Mouse (Mus musculus): ENCODE results near the gene Cd274.

Cd274 gene

DNA sequence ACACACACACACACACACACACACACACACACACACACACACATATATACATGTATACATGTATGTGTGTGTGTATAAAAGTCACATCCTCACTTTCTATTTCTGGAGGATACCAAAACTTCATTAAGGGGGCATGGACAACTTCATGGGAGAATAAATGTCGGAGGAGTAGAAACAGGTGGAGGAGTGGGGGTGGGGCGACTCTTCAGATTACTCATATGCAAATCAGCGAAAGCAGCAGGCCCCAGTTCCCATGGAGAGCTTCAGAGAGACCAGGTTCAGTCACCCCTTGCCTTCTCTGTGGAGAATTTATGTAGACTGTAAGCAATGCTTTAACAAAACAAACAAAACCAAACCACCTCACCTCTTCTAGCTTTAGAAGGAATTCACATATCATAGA, 2.1 kb upstream of the Cd274 start:
- 39% methylated on average over 3 of the region's 3 CpGs for WGBS

DNA sequence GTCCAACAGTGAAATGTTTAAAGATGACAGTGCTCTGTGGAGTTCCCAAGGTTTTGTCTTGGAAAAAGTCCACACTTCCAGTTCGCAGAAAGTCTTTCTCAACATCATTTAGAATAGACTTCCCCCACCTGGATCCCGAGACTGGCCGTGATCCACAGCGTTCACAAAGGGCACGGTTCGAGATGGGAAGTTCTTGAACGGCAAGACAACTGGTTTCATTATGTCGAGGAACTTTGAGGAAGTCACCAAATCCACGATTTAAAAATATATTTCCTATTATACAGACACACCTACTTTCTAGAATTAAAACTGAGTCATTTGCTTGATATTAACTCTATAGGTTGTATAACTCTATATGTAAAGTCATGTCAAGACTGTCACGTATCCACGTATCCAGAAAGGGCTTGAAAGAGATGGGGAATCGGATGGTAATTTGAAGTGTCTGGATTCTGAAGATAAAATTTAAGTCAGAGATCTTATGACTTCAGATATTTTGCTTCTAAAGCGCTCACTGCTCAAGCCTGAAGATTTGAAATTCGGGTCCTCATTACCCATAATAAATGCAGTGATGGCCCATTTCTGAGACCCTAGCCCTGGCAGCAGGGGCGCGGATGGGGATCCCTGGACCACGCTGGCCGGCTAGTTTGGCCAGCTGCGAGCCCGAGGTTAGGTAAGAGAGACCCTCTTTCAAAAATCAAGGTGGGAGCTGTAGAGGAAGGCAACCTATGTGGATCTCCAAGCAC, 858 bp upstream of the Cd274 start:
- WGBS, result 56% methylated on average over 20 of the region's 20 CpGs

DNA sequence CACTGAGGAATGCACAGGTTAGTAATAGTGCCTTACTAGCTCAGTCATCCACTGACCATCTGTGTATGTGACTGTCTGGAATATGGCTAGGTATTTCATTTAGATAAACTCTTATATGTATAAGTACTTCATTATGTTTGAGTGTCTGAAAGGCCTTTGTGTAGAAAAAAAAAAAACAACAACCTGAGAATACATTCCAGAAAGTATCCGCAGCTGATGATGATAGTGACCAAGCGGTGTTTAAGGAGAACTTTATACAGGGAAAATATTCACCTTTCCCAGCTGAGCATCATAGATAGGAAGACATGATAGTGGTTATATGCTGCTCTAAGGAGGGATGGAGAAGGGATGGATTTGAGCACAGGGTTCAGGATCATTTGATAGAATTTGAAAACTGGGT, 786 bp downstream of the Cd274 start:
- WGBS, result 91% methylated on average over 2 of the region's 2 CpGs

DNA sequence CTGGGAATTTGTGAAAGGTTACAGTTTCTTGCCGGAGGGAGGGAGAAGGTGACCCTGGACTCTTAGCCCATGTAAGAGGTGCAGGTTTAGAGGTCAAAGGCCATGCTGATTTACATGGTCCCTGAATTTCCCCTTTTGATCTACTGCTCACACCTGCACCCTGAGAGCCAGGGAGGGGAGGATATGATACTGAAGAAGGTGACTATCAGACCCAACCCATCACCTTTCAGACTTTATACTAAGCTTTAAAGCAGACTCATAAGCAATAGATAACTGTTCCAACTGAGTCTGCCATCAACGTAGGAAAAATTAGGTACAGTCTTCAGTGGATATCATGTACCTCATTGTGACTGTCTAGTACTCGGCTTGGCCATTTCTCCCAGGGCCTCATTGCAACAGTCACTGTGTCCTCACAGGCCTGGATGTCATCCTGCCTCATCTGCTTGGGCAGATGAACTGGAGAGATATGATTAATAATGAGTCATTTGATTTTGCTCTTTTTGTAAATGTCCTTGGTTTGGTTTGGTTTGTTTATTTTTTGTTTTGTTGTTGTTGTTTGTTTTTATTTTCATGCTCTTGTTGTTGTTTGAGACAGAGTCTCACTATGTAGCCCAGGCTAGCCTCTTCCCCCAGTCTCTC, 1.5 kb downstream of the Cd274 start:
- 93% methylated on average over 3 of the region's 3 CpGs for WGBS

DNA sequence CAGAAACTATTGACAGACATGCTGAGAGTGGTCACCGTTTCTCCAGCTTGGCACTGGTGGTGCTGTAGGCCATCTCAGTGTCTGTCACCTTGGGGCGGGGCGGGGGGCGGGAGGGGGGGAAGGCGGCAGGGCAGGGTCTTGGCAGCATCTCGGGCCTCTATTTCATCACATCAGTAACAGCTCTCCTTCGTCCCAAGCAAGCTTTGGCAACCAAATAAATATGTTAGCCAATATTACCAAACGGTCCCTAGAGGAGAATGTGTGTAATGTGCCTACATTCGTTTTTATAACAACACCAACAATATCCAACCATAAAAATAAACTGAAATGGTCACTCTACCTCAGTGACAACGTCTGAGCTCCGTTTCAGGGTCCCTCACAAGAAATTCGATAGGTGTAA, 2.9 kb downstream of the Cd274 start:
- 79% methylated on average over 12 of the region's 12 CpGs for WGBS

DNA sequence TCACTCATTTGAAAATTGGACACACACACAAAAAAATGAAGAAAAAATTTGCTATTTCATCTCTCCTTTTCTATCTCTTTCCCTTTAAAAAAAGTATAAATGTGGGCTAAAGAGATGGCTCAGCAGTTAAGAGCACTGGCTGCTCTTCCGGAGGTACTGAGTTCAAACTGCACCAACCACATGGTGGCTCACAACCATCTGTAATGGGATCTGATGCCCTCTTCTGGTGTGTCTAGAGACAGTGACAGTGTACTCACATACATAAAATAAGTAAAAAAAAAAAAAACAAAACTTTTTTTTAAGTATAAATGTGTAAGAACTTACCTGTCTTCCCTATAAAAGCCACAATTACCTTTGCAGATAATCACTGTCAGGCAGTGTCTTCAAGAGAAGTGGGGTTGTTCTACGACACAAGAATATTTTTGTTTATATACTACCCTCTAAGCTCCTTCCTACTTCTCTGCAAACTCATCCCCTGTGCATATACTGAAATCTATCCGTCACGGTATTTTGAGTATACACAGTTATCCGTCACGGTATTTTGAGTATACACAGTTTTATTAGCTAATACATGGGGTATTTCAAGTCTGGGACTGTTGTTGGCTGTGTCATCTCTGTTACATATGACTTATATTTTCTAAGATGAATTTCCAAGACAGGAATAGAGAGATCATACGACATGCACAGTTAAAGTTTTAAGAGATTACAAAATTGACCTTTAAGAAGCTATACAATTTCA, 3.5 kb downstream of the Cd274 start:
- WGBS, result 94% methylated on average over 7 of the region's 7 CpGs

DNA sequence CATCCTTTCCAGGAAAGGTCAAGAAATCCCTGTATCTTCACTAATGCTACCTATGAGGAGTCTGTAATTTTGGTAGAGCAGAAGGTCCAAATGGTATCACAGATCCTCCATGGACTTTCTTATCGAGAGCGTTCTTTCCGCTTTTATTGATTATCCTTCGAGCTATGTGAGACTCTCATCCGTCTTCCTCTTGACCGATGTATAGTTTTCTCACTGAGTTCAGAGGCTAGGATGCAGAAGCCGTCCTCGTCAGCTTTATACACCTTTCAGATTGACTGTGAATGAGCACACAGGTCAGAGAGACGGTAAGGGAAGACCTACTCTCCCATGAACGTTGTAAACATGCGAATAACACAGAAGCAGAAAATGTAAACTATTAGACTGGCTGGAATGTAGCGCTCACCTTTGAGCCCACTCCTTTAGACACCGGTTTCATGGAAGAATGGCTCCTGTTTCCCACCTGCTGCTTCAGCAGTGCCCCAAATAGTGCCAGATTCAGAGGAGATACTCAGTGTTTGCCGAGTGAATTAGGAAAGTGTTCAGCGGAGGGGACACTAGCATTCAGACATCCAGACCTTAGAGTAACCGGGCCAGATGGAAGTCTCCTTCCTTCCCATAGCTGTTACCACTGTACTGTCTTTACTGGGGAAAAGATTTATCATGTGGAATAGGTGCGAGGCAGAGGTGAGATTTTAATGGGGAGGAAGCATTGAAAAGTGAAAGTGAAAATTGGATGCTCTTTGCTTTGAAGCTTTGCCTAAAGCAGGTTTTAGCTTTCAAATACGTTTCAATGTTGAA, 4.2 kb downstream of the Cd274 start:
- 76% methylated on average over 18 of the region's 18 CpGs for WGBS

DNA sequence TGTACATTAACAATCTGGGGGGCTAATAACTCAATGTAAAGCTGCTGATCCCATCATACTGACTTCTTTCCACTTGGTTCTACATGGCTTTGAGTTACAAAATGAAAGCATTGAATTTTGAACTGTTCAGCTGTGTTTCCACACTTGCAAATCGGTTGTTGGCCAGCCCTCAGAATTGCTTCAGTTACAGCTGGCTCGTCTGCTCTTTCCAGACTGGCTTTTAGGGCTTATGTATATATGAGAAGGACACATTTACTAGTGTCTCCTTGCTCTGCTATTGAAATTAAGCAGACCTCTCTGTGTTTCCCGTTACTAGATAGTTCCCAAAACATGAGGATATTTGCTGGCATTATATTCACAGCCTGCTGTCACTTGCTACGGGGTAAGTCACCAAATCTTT, 4.9 kb downstream of the Cd274 start:
- WGBS, result 22% methylated on average over 4 of the region's 4 CpGs

DNA sequence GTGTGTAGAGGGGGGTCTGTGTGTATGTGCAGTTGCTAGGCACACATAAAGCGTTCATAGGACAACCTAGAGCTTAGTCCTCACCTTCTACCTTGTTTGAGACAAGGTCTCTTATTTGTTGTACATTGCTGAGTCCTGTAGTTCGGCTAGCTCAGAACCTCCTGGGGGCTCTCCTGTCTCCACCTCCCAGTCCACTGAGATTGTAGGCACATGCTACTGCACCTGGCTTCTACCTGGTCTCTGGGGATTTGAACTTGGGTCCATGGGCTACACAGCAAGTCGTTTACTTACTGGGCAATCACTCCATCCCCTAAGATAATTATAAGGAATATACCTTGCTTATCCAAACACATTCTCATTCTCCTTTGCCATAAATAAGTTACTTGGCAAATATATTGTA, 5.4 kb downstream of the Cd274 start:
- WGBS, result 83% methylated on average over 3 of the region's 3 CpGs

DNA sequence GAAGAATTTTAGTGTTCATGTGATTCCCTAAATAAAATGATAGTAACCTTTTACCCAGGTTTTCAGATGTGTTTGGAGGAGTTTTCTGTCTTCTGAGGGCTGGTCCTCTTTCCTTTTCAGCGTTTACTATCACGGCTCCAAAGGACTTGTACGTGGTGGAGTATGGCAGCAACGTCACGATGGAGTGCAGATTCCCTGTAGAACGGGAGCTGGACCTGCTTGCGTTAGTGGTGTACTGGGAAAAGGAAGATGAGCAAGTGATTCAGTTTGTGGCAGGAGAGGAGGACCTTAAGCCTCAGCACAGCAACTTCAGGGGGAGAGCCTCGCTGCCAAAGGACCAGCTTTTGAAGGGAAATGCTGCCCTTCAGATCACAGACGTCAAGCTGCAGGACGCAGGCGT, 6.2 kb downstream of the Cd274 start:
- 23% methylated on average over 11 of the region's 11 CpGs for WGBS

DNA sequence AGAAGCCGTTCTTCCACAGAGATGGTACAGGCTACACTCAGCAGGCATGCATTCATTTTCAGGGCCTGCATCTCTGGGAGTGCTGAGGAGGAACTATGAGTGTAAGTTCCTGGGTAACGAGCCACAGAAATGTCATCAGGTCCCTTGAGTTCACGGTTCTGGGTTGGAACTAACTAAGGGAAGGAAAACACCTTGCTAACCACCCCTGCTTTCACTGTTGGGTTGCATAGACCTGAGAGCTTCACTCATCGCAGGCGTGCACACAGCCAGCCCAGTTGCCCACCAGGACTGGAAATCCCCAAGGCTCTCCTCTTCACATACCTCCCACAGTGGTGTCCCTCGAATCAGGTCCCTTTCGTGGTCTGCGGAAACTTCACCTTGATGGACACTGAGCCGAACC, 7.7 kb downstream of the Cd274 start:
- WGBS, result 96% methylated on average over 9 of the region's 9 CpGs

DNA sequence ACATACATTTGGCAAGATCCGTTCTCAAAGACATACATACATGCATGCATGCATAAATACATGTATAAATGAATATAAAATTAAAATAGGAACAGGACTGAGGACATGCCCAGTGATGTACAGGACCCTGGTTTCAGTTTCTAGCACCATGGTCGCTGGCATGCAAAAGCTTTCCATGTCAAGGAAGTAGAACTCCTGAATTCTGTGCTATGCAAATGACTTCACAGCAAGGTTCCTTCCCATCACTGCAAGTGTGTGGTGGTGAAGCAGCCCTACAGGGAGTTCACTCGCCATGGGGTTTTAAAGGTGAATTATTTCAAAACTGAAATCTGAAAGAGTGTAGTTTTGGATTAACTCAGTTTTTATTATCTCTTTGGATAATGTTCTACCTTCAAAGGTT, 9.1 kb downstream of the Cd274 start:
- 88% methylated on average over 3 of the region's 3 CpGs for WGBS

DNA sequence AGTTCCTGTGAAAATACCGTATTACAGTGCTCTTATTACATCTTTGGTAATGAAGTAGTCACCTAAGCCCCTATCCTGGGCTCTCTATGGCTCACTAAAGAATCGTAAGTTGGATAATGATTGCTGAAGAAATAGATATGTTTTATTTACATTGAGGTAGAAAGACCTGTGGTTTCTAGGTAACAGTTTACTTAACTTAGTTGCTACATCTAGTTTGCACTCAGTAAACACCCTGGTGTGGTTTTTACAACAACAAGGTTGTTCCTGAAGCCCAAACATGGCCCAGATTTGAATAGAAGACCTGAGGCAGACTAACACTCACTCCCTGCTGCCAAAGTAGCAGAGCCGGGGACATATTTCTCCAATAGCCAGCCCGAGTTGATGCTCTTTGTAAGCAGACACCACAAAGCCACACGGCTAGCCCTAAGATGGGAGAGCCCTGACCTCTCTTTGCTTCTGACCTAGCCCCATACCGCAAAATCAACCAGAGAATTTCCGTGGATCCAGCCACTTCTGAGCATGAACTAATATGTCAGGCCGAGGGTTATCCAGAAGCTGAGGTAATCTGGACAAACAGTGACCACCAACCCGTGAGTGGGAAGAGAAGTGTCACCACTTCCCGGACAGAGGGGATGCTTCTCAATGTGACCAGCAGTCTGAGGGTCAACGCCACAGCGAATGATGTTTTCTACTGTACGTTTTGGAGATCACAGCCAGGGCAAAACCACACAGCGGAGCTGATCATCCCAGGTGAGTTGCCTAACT, 12.8 kb downstream of the Cd274 start:
- 93% methylated on average over 14 of the region's 14 CpGs for WGBS

DNA sequence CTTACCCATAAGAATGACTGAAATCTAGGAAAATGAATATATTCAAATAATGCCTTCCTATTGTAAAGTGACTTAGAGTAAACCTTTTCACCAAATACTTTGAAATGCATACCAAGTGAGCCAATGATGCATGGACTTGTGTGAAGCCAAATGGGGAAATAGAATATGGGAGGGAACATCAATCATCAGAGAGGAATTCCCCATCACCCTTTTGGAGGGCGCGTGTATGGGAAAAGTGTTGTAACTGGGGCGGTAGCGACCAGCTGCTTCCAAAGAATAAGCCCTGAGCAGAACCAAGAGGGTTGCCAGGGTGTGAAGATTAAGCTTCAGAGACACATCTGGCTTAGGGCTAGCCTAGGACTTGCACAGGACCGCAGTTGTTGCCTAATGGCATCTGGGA, 16.1 kb downstream of the Cd274 start:
- 92% methylated on average over 5 of the region's 5 CpGs for WGBS

DNA sequence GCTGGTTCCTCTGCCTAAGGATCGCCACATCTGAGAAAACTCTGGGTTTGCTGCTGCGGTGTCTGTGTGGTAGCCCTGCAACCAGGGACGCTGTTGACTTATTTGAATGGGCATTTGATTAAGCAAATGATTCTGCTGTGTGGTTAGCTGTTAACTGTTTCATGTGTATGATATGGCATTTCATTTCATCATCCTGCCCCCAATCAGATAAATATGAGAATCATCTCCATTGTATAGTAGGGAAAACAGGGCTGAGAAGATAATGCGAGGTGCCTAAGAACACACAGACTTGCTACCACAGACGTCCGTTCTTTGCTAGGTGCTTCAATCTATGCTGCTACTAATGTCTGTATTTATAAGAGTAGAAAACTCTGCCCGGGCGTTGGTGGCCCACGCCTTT, 17.2 kb downstream of the Cd274 start:
- WGBS, result 87% methylated on average over 9 of the region's 9 CpGs

DNA sequence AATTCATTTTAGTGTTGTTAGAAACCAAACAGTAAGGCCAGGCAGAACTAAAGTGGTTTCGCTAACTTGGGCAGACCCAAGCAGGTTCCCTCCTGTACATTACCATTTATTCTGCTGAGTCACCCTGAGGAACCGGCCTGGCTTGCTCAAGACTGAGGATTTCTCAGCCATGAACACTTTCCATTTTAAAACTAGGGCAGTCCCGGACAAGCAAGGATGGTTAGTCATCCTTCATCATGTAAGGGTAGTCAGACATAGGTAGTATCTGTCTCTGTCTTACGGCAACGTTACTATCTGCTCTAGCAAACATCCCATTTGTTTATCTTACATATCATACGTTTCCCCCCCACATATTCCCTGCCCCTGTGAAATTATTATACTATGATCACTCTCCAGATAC, 17.7 kb downstream of the Cd274 start:
- 74% methylated on average over 6 of the region's 6 CpGs for WGBS

DNA sequence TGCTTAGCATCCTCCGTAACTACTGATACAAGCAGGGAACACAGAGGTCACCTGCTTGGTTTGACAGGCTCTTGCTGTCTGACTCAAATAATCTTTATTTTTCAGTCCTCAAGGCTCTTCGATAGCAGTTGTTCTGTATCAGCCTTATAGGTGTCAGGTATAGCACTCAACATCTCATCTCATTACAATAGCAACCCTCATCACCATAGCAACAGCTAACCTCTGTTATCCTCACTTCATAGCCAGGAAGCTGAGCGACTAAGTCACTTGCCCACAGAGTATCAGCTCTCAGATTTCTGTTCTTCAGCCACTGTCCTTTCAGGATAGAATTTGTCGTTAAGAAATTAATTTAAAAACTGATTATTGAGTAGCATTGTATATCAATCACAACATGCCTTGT, 18.6 kb downstream of the Cd274 start:
- WGBS, result 94% methylated on average over 4 of the region's 4 CpGs

DNA sequence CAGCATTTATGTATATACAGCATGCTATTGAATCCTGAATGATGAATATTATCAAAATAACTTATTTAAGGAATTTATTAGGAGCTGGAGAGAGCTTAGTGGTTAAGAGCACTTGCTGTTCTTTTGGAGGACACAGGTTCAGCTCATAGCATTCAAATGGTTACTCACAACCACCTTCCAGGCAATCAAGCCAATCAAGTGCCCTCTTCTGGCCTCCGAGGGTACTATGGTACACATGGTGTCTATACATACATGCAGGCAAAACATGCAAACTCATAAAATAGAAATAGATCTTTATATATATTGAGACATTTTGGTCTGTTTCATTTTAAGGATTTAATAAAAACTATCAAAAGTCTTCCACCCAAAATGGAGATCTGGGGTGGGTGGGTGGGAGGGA, 21.6 kb downstream of the Cd274 start:
- 98% methylated on average over 1 of the region's 1 CpGs for WGBS

DNA sequence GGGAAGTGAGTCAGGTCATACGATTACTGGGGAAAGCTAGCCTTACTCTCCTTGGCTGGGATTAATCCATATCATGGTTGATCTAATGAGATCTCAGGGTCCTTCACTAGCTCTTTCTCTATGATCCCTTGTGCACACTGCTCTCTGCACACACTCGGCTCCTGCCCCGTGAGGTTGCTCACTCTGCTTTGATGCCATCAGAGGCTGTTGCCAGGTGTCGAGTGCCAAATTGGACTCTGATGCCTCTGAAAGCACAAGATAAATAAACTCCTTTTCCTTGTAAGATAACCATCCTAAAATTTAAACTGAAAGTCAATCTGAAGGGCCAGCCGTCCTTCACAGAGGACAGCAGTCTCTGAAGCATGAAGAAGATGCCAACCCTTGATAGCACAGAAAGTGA, 23.2 kb downstream of the Cd274 start:
- 87% methylated on average over 5 of the region's 5 CpGs for WGBS

DNA sequence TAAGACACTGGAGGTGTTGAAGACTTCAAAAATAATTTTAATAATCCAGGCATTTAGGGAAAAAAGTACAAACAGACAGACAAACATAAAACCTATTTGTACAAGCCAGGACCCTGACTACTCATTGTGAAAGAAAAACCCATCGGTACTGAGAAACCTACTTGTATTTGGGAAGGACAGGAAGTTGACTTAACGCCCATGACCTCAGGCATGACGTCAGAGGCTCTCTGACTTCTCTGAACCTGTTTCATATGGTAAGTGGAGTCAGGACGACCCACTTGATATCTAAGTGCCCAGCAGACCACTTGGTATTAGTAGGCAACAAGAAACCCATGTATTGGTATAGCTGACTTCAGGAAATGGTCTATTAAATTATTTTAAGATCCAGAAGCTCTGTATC, 24.0 kb downstream of the Cd274 start:
- 69% methylated on average over 4 of the region's 4 CpGs for WGBS

DNA sequence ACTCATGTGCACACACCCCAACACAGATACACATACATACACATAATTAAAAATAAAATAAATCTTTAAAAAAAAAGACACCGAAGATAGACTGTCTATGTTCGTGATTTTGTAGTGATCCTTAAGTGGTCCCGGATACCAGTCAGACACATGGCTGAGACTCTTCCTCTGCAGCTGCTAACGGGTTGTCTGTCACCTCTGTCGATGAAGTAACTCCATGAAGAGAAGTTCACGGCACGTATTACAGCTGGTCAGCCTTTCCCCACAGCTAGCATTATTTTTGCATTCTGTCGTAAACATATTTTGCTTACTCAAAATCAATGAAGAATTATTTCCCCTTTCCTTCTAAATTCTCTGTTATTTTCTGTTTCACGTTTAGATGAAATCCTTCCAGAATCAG, 26.1 kb downstream of the Cd274 start:
- 87% methylated on average over 9 of the region's 9 CpGs for WGBS

DNA sequence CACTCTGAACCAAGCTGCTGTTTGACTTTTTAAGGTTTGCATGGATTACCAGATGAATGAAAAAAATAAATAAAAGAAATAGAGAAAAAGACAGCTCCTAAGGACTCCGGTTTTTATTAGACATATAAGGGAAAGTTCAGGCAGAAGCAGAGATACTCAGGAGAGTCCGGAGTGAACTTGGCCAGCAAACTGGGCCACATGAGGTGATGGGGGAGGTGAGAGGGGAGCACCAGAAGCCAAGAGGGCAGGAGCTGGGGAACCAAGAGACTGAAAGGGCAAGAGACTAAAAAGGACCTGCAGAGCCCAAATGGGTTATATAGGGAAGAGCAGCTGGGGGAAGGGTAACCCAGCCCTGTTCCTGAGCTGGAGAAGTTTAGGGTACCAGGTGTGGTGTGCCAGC, 27.5 kb downstream of the Cd274 start:
- WGBS, result 92% methylated on average over 2 of the region's 2 CpGs
